Comparison of ENCODE assay signal across 9 mouse cellular contexts in genomic region chr16:10374254-10375011, GRCm38 (mm10). TPM values are rescaled to one million over a fixed set of nuclear protein-coding genes. Genes with fewer than 3 reads are reported as not detected.
DNase-seq lines count a peak whose midpoint lies in the region; ATAC-seq and TF ChIP-seq lines count a peak whose summit lies in the region.
"Had no signal": no experiment of that assay in that cellular context is flagged by ENCODE, and none has a peak within 500 bp of the region (broad histone marks: within the 10 kb centered on the region; RNA-seq: fewer than 3 reads in every experiment).

No protein-coding gene starts in this region.

- peaks cover 10% of the 10 kb centered on the region for H3K4me1 ChIP-seq in limb, embryonic 11.5 days (ENCODE audit: control insufficient read depth, insufficient read depth, low read length)
- peaks cover 11% of the 10 kb centered on the region for H3K4me1 ChIP-seq in midbrain, embryonic 13.5 days (replicated peaks)

- intact Hi-C loops in heart, postnatal 36 days (cut with DNase I): no loop called here

- no peaks in the 10 kb centered on the region for H3K9me3 ChIP-seq in limb, embryonic 11.5 days (ENCODE audit: control insufficient read depth, low read length)
- no peaks in the 10 kb centered on the region for H3K9me3 ChIP-seq in midbrain, embryonic 13.5 days

- WGBS in limb, embryonic 11.5 days: 25% methylated on average over 13 of the region's 13 CpGs
- 24% methylated on average over 13 of the region's 13 CpGs for WGBS in midbrain, embryonic 13.5 days

- peak overlapping the region; percentile 37 for H3K4me2 ChIP-seq in limb, embryonic 11.5 days (ENCODE audit: low read depth, severe bottlenecking)
- peak overlapping the region; percentile 55 for H3K4me2 ChIP-seq in midbrain, embryonic 13.5 days (replicated peaks)

- peak overlapping the region; percentile 36; the same call in 1 of the 2 replicates for H3K27ac ChIP-seq in layer of hippocampus, adult 2 months
- H3K27ac ChIP-seq in limb, embryonic 11.5 days (replicated peaks; ENCODE audit: low read depth, low read length): no peak overlapping the region
- no peak overlapping the region for H3K27ac ChIP-seq in midbrain, embryonic 13.5 days

- no peaks in the 10 kb centered on the region for H3K27me3 ChIP-seq in limb, embryonic 11.5 days (ENCODE audit: control insufficient read depth, insufficient read depth, low read length)
- H3K27me3 ChIP-seq in midbrain, embryonic 13.5 days: peaks cover 2% of the 10 kb centered on the region; the same call in 1 of the 2 replicates

- no peaks in the 10 kb centered on the region for H3K36me3 ChIP-seq in limb, embryonic 11.5 days (ENCODE audit: control insufficient read depth, insufficient read depth, low read length)
- no peaks in the 10 kb centered on the region for H3K36me3 ChIP-seq in midbrain, embryonic 13.5 days

- no peak for TF ChIP-seq CTCF in layer of hippocampus, adult 2 months (conservative IDR thresholded peaks at IDR 0.05)

- peak overlapping the region; percentile 49 for H3K9ac ChIP-seq in limb, embryonic 11.5 days (ENCODE audit: low read length)
- no peak overlapping the region; the same call in 1 of the 2 replicates for H3K9ac ChIP-seq in midbrain, embryonic 13.5 days (replicated peaks)

- no peak overlapping the region; the same call in 1 of the 2 replicates for H3K4me3 ChIP-seq in layer of hippocampus, adult 2 months
- H3K4me3 ChIP-seq in limb, embryonic 11.5 days (ENCODE audit: low read depth, low read length): 0 out of 2 replicates have a peak overlapping the region, but pooled peaks have one; percentile 12
- peak overlapping the region; percentile 25 for H3K4me3 ChIP-seq in midbrain, embryonic 13.5 days (replicated peaks)

- peak; percentile 75; the same call in 1 of the 2 replicates for ATAC-seq in limb, embryonic 11.5 days (ENCODE audit: insufficient number of reproducible peaks, low FRiP score, low TSS enrichment, low read depth)
- ATAC-seq in midbrain, embryonic 13.5 days: peak; percentile 92
- ATAC-seq: Patski had no signal

- peak; percentile 28 to 55 for DNase-seq in layer of hippocampus, adult 2 months (ENCODE audit: low spot score in 2 of 2)
- DNase-seq in layer of hippocampus, adult 9-10 months (ENCODE audit: low spot score): no peak
- peak; percentile 84 for DNase-seq in embryo, embryonic 10 days (ENCODE audit: low spot score)
- DNase-seq in heart, postnatal 36 days: peak; percentile 6 to 26
- peak; percentile 79 for DNase-seq in limb, embryonic 11.5 days (ENCODE audit: low spot score)
- no peak for DNase-seq in spleen, adult 18-20 months
- DNase-seq in frontal cortex, postnatal 36 days (ENCODE audit: low spot score in 2 of 2): no peak

RNA-seq across cellular contexts. Expression of gene Tekt5, which starts 20.9 kb away (rescaled TPM):
- 1 to 10 TPM; 6.1 to 7.4 TPM for total RNA-seq in layer of hippocampus, adult 2 months (2021)
- total RNA-seq in heart, postnatal 36 days (2021): not detected
- polyA plus RNA-seq in limb, embryonic 11.5 days (2014; fragmentation: Nextera tagmentation; extraction: Ambion mirVana): 0.10 TPM in 1 of 2 replicates, not detected in the other
- polyA plus RNA-seq in midbrain, embryonic 13.5 days (2015; fragmentation: Nextera tagmentation; extraction: Ambion mirVana): 2.1 and 2.9 TPM in 2 replicates
- polyA plus RNA-seq: Patski had no signal

RNA-seq across cellular contexts. Expression of gene Nubp1, which starts 37.3 kb away (rescaled TPM):
- total RNA-seq in layer of hippocampus, adult 2 months (2021): 10 to 100 TPM; 15.5 to 17.8 TPM
- 1 to 10 TPM; 8.9 to 9.0 TPM for total RNA-seq in heart, postnatal 36 days (2021)
- 87.6 and 89.4 TPM in 2 replicates for polyA plus RNA-seq in limb, embryonic 11.5 days (2014; fragmentation: Nextera tagmentation; extraction: Ambion mirVana)
- polyA plus RNA-seq in midbrain, embryonic 13.5 days (2015; fragmentation: Nextera tagmentation; extraction: Ambion mirVana): 52.2 and 53.3 TPM in 2 replicates

Comparison
In these comparisons a context has a peak if more than half of its experiments do, and no peak if none do; other contexts are left out.
1. DNase-seq: peak in layer of hippocampus, adult 2 months (2 of 2), embryo, embryonic 10 days (single experiment), heart, postnatal 36 days (2 of 2) and limb, embryonic 11.5 days (single experiment); none in layer of hippocampus, adult 9-10 months (single experiment), spleen, adult 18-20 months (0 of 2) and frontal cortex, postnatal 36 days (0 of 2).
2. RNA of gene Tekt5, which starts 20.9 kb away (total RNA-seq): 6.1 to 7.4 TPM in layer of hippocampus, adult 2 months; not detected in heart, postnatal 36 days; every median in the first group is over 4 times any median in the second.